Mouse (Mus musculus) neural tube, embryonic 11.5 days (tissue): ENCODE results near the gene Ggps1. TPM values are rescaled to one million over a fixed set of nuclear protein-coding genes. Genes with fewer than 3 reads are reported as not detected.

Experiments used
- ATAC-seq: fragments of 200-750 bp; cut with Nextera tagmentation; 2 replicates; pipeline ENCODE4 v1.8.0; 2017; ENCODE audit warnings: moderate number of reproducible peaks, mild to moderate bottlenecking, moderate TSS enrichment, moderate library complexity; ENCODE audit not compliant: insufficient read depth, low FRiP score, low TSS enrichment
- DNase-seq: peaks from one replicate; pipeline ENCODE4 v3.0.0-alpha.2; 2015; ENCODE audit warnings: low spot score
- H3K27ac ChIP-seq: fragments of 300-500 bp; sonication (generic); 2 replicates; pipeline ENCODE4 v1.5.1; 2014; ENCODE audit warnings: low read depth, mild to moderate bottlenecking, low read length
- H3K27me3 ChIP-seq: fragments of 300-500 bp; sonication (generic); 2 replicates; pipeline ENCODE4 v1.6.1; 2014; ENCODE audit warnings: mild to moderate bottlenecking, low read length, mixed read lengths; ENCODE audit not compliant: control insufficient read depth, insufficient read depth
- H3K36me3 ChIP-seq: fragments of 300-500 bp; sonication (generic); 2 replicates; pipeline ENCODE4 v1.6.1; 2014; ENCODE audit warnings: mild to moderate bottlenecking, low read length, moderate library complexity, mixed read lengths; ENCODE audit not compliant: control insufficient read depth, insufficient read depth
- H3K4me1 ChIP-seq: fragments of 300-500 bp; sonication (generic); 2 replicates; pipeline ENCODE4 v1.6.1; 2014; ENCODE audit warnings: low read length, mixed read lengths; ENCODE audit not compliant: control insufficient read depth, insufficient read depth
- H3K4me2 ChIP-seq: fragments of 300-500 bp; sonication (generic); 2 replicates; pipeline ENCODE4 v1.6.1; 2014; ENCODE audit warnings: low read depth, mild to moderate bottlenecking, moderate library complexity
- H3K4me3 ChIP-seq: fragments of 300-500 bp; sonication (generic); 2 replicates; pipeline ENCODE4 v1.5.1; 2014; ENCODE audit warnings: low read depth, low read length
- H3K9ac ChIP-seq: fragments of 300-500 bp; sonication (generic); 2 replicates; pipeline ENCODE4 v1.6.1; 2014; ENCODE audit warnings: mild to moderate bottlenecking, low read length
- H3K9me3 ChIP-seq: fragments of 300-500 bp; sonication (generic); 2 replicates; pipeline ENCODE4 v1.6.1; 2016; ENCODE audit warnings: low read length; ENCODE audit not compliant: control insufficient read depth
- WGBS: fragments of 180-500 bp; shearing (Covaris S2); extraction: QIAGEN DNeasy Blood & Tissue Kit; methylation state at CpG from one replicate; pipeline ENCODE4 v1.1.7; 2014; 5-methylcytosine and 5-hydroxymethylcytosine counted together
- polyA plus RNA-seq: library from polyadenylated mRNA; unstranded; fragments of >200 nt; fragmentation: Nextera tagmentation; extraction: Ambion mirVana; gene quantifications from 2 replicates; pipeline ENCODE4 v1.2.1, GENCODE M21; 2014

Ggps1 gene
- polyA plus RNA-seq, 1 experiment from 2014 or later = 76.9 TPM

DNA sequence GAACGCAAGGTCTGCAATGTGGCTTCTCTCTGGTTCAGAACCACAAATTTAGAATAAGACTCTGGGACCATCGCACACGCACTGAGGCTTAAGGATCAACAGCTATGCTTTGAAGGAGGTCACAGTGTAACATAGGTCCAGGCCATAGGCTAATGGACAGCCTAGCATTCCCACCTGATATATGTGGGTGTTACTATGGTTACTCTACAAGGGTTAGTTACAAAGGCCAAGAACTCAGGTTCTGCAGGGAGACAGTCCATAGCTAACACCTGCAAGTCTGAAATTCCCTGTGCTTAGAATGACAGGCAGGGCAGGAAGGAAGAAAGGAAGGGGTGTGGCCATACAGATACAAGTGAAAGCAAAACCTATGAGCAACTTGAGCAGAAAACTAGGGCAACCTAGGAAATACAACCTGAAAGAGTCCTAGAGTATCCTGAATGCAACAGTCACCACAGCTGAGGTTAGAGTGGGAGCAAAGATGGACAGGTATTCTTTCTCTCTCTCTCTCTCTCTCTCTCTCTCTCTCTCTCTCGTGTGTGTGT is 51.8 kb downstream of the Ggps1 start:
- Histone ChIP-seq H3K4me1 (no peaks in the 10 kb centered on the region), H3K36me3 (no peaks in the 10 kb centered on the region; the same call in 1 of the 2 replicates), H3K9ac (no peak overlapping the region), H3K4me3 (no peak overlapping the region), H3K4me2 (no peak overlapping the region), H3K27ac (no peak overlapping the region), H3K9me3 (no peaks in the 10 kb centered on the region), H3K27me3 (no peaks in the 10 kb centered on the region)
- DNase-seq (no peak), ATAC-seq (no peak)
- 91% methylated on average over 4 of the region's 4 CpGs for WGBS

DNA sequence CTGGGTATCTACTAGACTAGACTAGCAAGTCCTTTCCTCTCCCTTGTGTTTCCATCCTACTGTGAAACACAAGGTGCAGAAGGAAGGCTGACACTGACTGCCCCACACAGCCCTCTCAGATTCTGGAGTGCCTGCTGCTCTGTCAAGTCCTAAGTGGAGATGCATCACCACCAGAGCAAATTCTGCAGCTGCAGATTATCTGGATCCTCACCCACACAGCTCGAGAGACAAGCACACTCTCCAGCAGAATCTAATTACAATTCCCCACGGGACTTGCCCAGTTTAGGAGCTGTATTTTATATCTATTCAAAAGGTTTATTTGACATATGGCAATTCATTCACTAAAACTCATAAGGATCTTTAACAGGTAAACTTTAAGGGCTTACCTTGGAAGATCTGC is 57.2 kb downstream of the Ggps1 start:
- DNase-seq = no peak
- Histone ChIP-seq H3K36me3 (no peaks in the 10 kb centered on the region), H3K9me3 (no peaks in the 10 kb centered on the region), H3K27ac (no peak overlapping the region), H3K4me3 (no peak overlapping the region), H3K4me1 (no peaks in the 10 kb centered on the region), H3K27me3 (no peaks in the 10 kb centered on the region), H3K9ac (no peak overlapping the region), H3K4me2 (no peak overlapping the region)
- ATAC-seq = no peak
- 76% methylated on average over 2 of the region's 2 CpGs for WGBS

DNA sequence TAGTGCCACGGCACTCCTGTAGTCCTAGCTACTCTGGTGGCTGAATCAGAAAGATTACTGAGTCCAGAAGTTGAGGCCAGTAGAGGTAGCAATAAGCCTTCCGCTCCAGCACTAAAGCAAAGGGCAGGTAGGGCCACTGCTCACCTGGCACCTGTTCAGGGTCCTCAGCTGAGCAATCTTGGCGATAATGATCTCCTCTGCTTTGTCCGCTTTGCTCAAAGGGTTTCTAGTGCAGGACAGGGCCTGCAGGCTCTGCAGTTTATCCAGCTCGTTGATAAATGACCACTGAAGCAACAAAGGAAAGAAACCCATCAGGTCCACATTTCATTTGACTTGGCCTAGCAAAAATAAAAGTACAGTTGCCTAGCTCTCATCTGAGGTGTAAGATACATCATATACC is 58.3 kb downstream of the Ggps1 start:
- 94% methylated on average over 5 of the region's 5 CpGs for WGBS
- Histone ChIP-seq H3K27ac (no peak overlapping the region), H3K4me2 (no peak overlapping the region), H3K27me3 (no peaks in the 10 kb centered on the region), H3K4me3 (no peak overlapping the region), H3K9me3 (no peaks in the 10 kb centered on the region), H3K4me1 (no peaks in the 10 kb centered on the region), H3K36me3 (no peaks in the 10 kb centered on the region), H3K9ac (no peak overlapping the region)
- ATAC-seq (no peak), DNase-seq (no peak)

DNA sequence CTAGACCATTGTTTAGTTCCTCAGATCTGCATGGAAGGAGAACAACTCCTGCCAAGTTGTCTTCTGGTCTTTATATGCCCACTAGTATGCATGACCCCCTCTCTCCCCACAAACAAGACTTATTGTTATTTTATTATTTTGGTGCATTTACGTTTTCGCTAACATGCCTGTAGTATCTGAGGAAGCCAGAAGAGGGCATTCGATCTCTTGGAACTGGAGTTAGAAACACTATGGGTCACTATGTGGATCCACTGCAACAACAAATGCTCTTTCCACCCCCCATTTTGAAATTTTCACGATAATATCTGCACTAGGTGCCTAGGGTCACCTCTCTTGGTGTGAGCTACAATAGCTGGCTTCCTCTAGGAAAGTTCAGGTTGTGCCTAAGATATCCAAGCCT is 59.2 kb downstream of the Ggps1 start:
- Histone ChIP-seq H3K36me3 (no peaks in the 10 kb centered on the region), H3K27me3 (no peaks in the 10 kb centered on the region), H3K4me1 (no peaks in the 10 kb centered on the region), H3K27ac (no peak overlapping the region), H3K4me2 (no peak overlapping the region), H3K9ac (no peak overlapping the region), H3K4me3 (no peak overlapping the region), H3K9me3 (no peaks in the 10 kb centered on the region)
- WGBS = 86% methylated on average over 4 of the region's 4 CpGs
- ATAC-seq (no peak), DNase-seq (no peak)

DNA sequence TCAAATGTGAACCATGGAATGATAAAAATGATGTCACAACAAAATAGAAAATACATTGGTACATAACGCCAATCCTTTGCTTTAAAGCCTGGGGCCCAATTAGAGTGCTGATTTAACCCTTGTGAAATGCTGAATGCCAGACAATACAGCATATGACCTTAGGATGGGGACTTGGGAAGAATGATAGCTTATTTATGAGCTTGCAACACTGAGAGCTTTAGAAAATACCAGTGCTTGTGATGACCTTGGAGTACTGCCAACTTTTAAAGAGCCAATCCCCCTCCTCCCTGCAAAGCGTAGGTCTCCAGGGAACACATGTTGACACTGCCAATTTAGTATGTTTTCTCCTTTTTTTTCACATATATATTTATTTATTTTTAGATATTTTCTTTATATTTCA is 60.6 kb downstream of the Ggps1 start:
- no peak for DNase-seq
- H3K27ac ChIP-seq = no peak overlapping the region
- H3K4me3 ChIP-seq = no peak overlapping the region
- no peak overlapping the region for H3K9ac ChIP-seq
- H3K36me3 ChIP-seq = no peaks in the 10 kb centered on the region
- no peaks in the 10 kb centered on the region for H3K9me3 ChIP-seq
- ATAC-seq = no peak
- no peaks in the 10 kb centered on the region for H3K4me1 ChIP-seq
- H3K4me2 ChIP-seq = no peak overlapping the region
- H3K27me3 ChIP-seq = no peaks in the 10 kb centered on the region
- WGBS = 86% methylated on average over 2 of the region's 2 CpGs

Other genes with a start within 250 kb of the Ggps1 start
- gene B3galnt2, start 109.0 kb downstream of the Ggps1 start, polyA plus RNA-seq = 38.0 and 38.1 TPM in 2 replicates
- 66.5 and 69.1 TPM in 2 replicates for gene Tbce, start 23.9 kb downstream of the Ggps1 start, polyA plus RNA-seq
- 75.9 and 78.8 TPM in 2 replicates for gene Arid4b, start 256 bp downstream of the Ggps1 start, polyA plus RNA-seq